Mouse (Mus musculus) liver, embryonic 11.5 days (tissue): ENCODE measurements around the gene Mbd4. TPM values are rescaled to one million over a fixed set of nuclear protein-coding genes. Genes with fewer than 3 reads are reported as not detected.

Experiments
- ATAC-seq: fragments of 200-750 bp; cut with Nextera tagmentation; replicated peaks from 2 replicates; pipeline ENCODE4 v1.8.0; 2017; ENCODE audit warnings: moderate number of reproducible peaks, mild to moderate bottlenecking, moderate TSS enrichment, moderate library complexity; ENCODE audit not compliant: low FRiP score
- DNase-seq: peaks from one replicate; pipeline ENCODE4 v3.0.0-alpha.2; 2017; ENCODE audit warnings: low spot score
- H3K27ac ChIP-seq: fragments of 300-500 bp; sonication (generic); 2 replicates; pipeline ENCODE4 v1.5.1; 2014; ENCODE audit warnings: mild to moderate bottlenecking, low read depth, low read length, control low read depth
- H3K27me3 ChIP-seq: fragments of 300-500 bp; sonication (generic); replicated peaks from 2 replicates; pipeline ENCODE4 v1.6.1; 2014; ENCODE audit warnings: low read length, mixed read lengths; ENCODE audit not compliant: control insufficient read depth, insufficient read depth
- H3K36me3 ChIP-seq: fragments of 300-500 bp; sonication (generic); 2 replicates; pipeline ENCODE4 v1.6.1; 2014; ENCODE audit warnings: mild to moderate bottlenecking, low read length, moderate library complexity, mixed read lengths; ENCODE audit not compliant: control insufficient read depth, insufficient read depth
- H3K4me1 ChIP-seq: fragments of 300-500 bp; sonication (generic); replicated peaks from 2 replicates; pipeline ENCODE4 v1.6.1; 2014; ENCODE audit warnings: low read length, mixed read lengths; ENCODE audit not compliant: control insufficient read depth, insufficient read depth
- H3K4me2 ChIP-seq: fragments of 300-500 bp; sonication (generic); 2 replicates; pipeline ENCODE4 v1.6.1; 2014; ENCODE audit warnings: mild to moderate bottlenecking, control low read depth, moderate library complexity
- H3K4me3 ChIP-seq: fragments of 300-500 bp; sonication (generic); 2 replicates; pipeline ENCODE4 v1.5.1; 2014; ENCODE audit warnings: low read depth, low read length, control low read depth
- H3K9ac ChIP-seq: fragments of 300-500 bp; sonication (generic); 2 replicates; pipeline ENCODE4 v1.6.1; 2014; ENCODE audit warnings: low read depth, low read length, control low read depth
- H3K9me3 ChIP-seq: fragments of 300-500 bp; sonication (generic); 2 replicates; pipeline ENCODE4 v1.6.1; 2016; ENCODE audit warnings: low read length, inconsistent platforms, mixed read lengths; ENCODE audit not compliant: control insufficient read depth
- WGBS: fragments of 180-500 bp; shearing (Covaris S2); extraction: QIAGEN DNeasy Blood & Tissue Kit; methylation state at CpG from one replicate; pipeline ENCODE4 v1.1.7; 2014; 5-methylcytosine and 5-hydroxymethylcytosine counted together
- polyA plus RNA-seq: library from polyadenylated mRNA; unstranded; fragments of >200 nt; fragmentation: Nextera tagmentation; extraction: Ambion mirVana; gene quantifications from 2 replicates; pipeline ENCODE4 v1.2.1, GENCODE M21; 2014

Gene Mbd4
- polyA plus RNA-seq, 1 experiment from 2014 or later, result 20.7 TPM

DNA sequence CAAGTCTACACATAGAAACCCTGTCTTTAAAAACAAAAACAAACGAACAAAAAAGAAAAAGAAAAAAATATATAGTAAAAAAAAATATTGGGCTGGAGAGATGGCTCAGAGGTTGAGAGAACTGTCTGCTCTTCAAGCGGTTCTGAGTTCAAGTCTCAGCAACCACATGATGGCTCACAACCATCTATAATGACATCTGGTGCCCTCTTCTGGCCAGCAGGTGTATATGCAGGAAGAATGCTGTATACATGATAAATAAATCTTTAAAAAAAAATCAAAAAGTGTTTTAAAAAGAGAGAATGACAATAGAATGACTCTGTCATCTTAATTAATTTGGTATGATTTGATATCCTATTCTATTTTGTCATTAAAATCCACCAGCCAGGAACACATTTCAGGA lies 1.3 kb upstream of the Mbd4 start:
- H3K27ac ChIP-seq, result no peak overlapping the region
- H3K4me3 ChIP-seq, result no peak overlapping the region
- H3K27me3 ChIP-seq, result no peaks in the 10 kb centered on the region
- no peak overlapping the region for H3K9ac ChIP-seq
- DNase-seq (no peak), ATAC-seq (no peak)
- H3K4me2 ChIP-seq, result no peak overlapping the region
- peaks cover 6% of the 10 kb centered on the region; the same call in 1 of the 2 replicates for H3K36me3 ChIP-seq
- peaks cover 11% of the 10 kb centered on the region for H3K4me1 ChIP-seq
- no peaks in the 10 kb centered on the region for H3K9me3 ChIP-seq
- 67% methylated on average over 2 of the region's 2 CpGs for WGBS

DNA sequence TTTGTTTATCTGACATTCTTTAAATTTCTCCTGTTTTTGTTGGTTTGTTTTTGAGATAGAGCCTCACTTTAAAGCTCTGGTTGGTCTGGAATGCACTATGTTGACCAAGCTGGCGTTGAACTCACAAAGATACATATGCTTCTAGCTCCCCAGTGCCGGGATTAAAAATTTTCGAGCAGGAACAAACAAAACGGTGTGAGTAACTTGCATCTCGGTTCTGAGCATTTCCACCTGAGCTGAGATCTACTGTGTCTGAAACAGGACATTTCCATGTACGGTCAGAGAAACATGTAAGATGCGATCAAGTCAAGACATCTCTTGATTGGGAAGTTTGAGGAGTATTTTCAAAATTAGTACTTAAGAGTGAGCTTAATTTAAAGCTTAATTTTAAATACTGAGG lies 814 bp upstream of the Mbd4 start:
- H3K4me3 ChIP-seq, result peak overlapping the region; percentile 76
- WGBS, result 52% methylated on average over 7 of the region's 7 CpGs
- ATAC-seq (no peak), DNase-seq (no peak)
- no peaks in the 10 kb centered on the region for H3K27me3 ChIP-seq
- peaks cover 10% of the 10 kb centered on the region for H3K4me1 ChIP-seq
- H3K4me2 ChIP-seq, result peak overlapping the region; percentile 65
- peak overlapping the region; percentile 47 for H3K9ac ChIP-seq
- H3K27ac ChIP-seq, result peak overlapping the region; percentile 50
- peaks cover 6% of the 10 kb centered on the region; the same call in 1 of the 2 replicates for H3K36me3 ChIP-seq
- H3K9me3 ChIP-seq, result no peaks in the 10 kb centered on the region

DNA sequence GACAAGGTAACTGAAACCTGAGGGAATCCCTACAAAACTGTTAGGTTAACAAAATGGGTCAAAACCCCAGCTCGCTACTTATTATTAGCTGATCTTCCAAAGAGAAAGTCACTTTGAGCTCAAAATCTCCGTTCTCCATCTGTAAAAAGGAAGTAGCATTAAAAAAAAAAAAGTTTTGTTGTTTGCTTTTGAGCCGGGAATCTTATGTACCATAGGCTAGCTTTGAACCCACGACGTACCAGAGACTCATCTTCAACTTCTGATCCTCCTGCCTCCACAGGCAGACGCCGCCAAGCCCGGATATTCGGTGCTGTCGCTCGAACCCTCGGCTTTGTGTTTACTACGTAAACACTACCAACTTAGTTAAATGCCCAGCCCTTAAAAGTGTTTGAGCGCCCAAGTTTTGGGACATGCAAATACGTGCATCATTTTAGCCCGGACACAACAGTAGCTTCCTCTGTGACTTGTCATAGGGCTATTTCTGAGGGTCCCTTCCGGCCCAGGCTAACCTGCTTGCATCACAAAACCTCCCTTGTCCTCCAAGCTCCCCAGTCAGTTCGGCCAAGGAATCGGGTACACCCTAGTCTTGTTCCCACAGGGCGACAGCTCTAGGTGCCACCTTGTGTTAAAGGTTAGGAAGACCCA lies 603 bp downstream of the Mbd4 start:
- WGBS, result 4% methylated on average over 20 of the region's 20 CpGs

GRCm38 (mm10) chr6:115848598-115849304 lies 4.4 kb downstream of the Mbd4 start:
- H3K9me3 ChIP-seq, result no peaks in the 10 kb centered on the region

More for the DNA sequence above, 603 bp downstream of the Mbd4 start:
- Histone ChIP-seq H3K27ac (peak overlapping the region; percentile 96), H3K4me2 (peak overlapping the region; percentile 84), H3K4me1 (peaks cover 7% of the 10 kb centered on the region), H3K4me3 (peak overlapping the region; percentile 76), H3K36me3 (peaks cover 6% of the 10 kb centered on the region; the same call in 1 of the 2 replicates), H3K27me3 (no peaks in the 10 kb centered on the region), H3K9ac (peak overlapping the region; percentile 82), H3K9me3 (no peaks in the 10 kb centered on the region)
- ATAC-seq (no peak; the same call in 1 of the 2 replicates), DNase-seq (no peak)

DNA sequence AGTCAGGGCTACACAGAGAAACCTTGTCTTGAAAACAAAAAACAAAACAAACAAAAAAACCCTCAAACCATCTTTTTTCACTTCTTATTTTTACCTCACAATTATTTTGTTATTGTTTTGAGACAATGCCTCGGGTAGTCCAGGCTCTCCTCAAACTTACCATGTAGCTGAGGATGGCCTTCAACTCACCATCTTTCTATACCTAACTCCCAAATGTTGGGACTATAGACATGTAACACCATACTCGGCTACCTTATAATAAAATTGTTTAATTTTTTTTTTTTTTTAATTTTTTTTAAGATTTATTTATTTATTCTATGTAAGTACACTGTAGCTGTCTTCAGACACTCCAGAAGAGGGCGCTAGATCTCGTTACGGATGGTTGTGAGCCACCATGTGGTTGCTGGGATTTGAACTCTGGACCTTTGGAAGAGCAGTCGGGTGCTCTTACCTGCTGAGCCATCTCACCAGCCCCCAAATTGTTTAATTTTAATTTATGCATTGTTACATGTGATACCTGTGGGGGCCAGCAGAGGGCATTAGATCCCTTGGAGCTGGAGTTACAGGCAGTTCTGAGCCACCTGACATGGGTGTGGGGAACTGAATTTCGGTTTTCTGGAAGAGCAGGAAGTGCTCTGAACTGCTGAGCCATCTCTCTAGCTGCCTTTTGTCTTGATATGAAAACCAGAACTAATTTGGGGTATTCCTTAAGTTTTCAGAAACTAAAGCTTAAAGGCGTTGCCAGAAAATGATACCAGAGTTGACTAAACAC lies 6.3 kb downstream of the Mbd4 start:
- peaks cover 14% of the 10 kb centered on the region for H3K36me3 ChIP-seq
- peak; percentile 66 for DNase-seq
- ATAC-seq, result peak; percentile 62
- WGBS, result 42% methylated on average over 8 of the region's 8 CpGs
- no peak overlapping the region for H3K27ac ChIP-seq
- H3K27me3 ChIP-seq, result no peaks in the 10 kb centered on the region
- no peak overlapping the region for H3K4me3 ChIP-seq
- H3K9ac ChIP-seq, result no peak overlapping the region
- no peaks in the 10 kb centered on the region for H3K9me3 ChIP-seq
- peaks cover 2% of the 10 kb centered on the region for H3K4me1 ChIP-seq
- no peak overlapping the region for H3K4me2 ChIP-seq

More at GRCm38 (mm10) chr6:115848598-115849304, 4.4 kb downstream of the Mbd4 start:
- Histone ChIP-seq H3K27me3 (no peaks in the 10 kb centered on the region), H3K4me1 (peaks cover 7% of the 10 kb centered on the region), H3K4me2 (no peak overlapping the region), H3K4me3 (no peak overlapping the region), H3K36me3 (peaks cover 9% of the 10 kb centered on the region; the same call in 1 of the 2 replicates), H3K27ac (no peak overlapping the region), H3K9ac (no peak overlapping the region)
- no peak for ATAC-seq
- 96% methylated on average over 10 of the region's 10 CpGs for WGBS
- DNase-seq, result no peak

- no peak overlapping the region for H3K9ac ChIP-seq
- H3K27me3 ChIP-seq, result no peaks in the 10 kb centered on the region
- H3K4me1 ChIP-seq, result no peaks in the 10 kb centered on the region
- no peaks in the 10 kb centered on the region for H3K9me3 ChIP-seq
- DNase-seq, result no peak
- no peak for ATAC-seq
- WGBS, result 88% methylated on average over 4 of the region's 4 CpGs
- no peak overlapping the region for H3K4me3 ChIP-seq
- peaks cover 11% of the 10 kb centered on the region for H3K36me3 ChIP-seq
- no peak overlapping the region for H3K27ac ChIP-seq
- H3K4me2 ChIP-seq, result no peak overlapping the region
Measured at GRCm38 (mm10) chr6:115845006-115845405, 8.2 kb downstream of the Mbd4 start.

DNA sequence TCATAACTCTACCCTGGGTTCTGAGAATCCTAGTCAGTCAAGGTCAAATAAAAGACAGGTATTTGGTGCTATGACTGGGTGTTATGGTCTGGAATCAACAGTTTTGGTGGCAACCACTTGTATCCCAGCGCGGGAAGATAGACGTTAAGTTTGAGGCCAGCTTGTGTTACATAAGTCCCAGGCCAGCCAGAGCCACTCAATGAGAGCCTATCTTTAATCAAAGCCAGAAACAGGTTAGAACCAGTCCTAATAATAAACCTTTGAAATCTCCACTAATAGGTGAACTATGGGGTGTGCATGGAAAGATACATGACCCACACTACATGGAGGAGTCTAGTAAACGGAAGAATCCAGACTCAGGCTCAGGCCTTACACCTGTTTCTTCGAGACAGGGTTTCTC lies 14.4 kb downstream of the Mbd4 start:
- Histone ChIP-seq H3K27ac (no peak overlapping the region), H3K9ac (0 out of 2 replicates have a peak overlapping the region, but pooled peaks have one; percentile 23), H3K4me3 (peak overlapping the region; percentile 46), H3K27me3 (no peaks in the 10 kb centered on the region), H3K4me2 (peak overlapping the region; percentile 90), H3K36me3 (peaks cover 8% of the 10 kb centered on the region; the same call in 1 of the 2 replicates), H3K4me1 (peaks cover 3% of the 10 kb centered on the region), H3K9me3 (no peaks in the 10 kb centered on the region)
- DNase-seq (no peak), ATAC-seq (peak; percentile 4; the same call in 1 of the 2 replicates)
- WGBS, result 71% methylated on average over 5 of the region's 5 CpGs

GRCm38 (mm10) chr6:115838161-115838597 lies 15.0 kb downstream of the Mbd4 start, which contains the start of gene Efcab12:
Gene Efcab12 (minus strand): TSS chr6:115838412.
- DNase-seq (peak; percentile 56), ATAC-seq (peak; percentile 86)
- peaks cover 3% of the 10 kb centered on the region for H3K4me1 ChIP-seq
- WGBS, result 5% methylated on average over 19 of the region's 19 CpGs
- no peaks in the 10 kb centered on the region for H3K9me3 ChIP-seq
- peak within 1 kb of the TSS; percentile 46 for H3K4me3 ChIP-seq
- H3K9ac ChIP-seq, result peak within 1 kb of the TSS; percentile 37
- H3K4me2 ChIP-seq, result peak within 1 kb of the TSS; percentile 90
- peaks cover 8% of the 10 kb centered on the region; the same call in 1 of the 2 replicates for H3K36me3 ChIP-seq
- no peak within 1 kb of the TSS for H3K27ac ChIP-seq
- no peaks in the 10 kb centered on the region for H3K27me3 ChIP-seq
